Mouse (Mus musculus) heart, embryonic 15.5 days (tissue): ENCODE measurements at regions not wholly inside any gene's neighbourhood (a gene's known extent, or its start where the extent isn't known, plus 50 kb on each side); places are given as distances from the start of the nearest gene placed in this dataset.

ENCODE experiments used
- ATAC-seq: fragments of 200-750 bp; cut with Nextera tagmentation; replicated peaks from 2 replicates; pipeline ENCODE4 v1.8.0; 2017; ENCODE audit warnings: low read depth, moderate TSS enrichment; ENCODE audit not compliant: insufficient number of reproducible peaks, insufficient read depth, low FRiP score
- H3K27ac ChIP-seq: fragments of 300-500 bp; sonication (generic); 2 replicates; pipeline ENCODE4 v1.5.1; 2015; ENCODE audit warnings: mild to moderate bottlenecking, inconsistent platforms
- H3K27me3 ChIP-seq: fragments of 300-500 bp; sonication (generic); 2 replicates; pipeline ENCODE4 v1.6.1; 2015; ENCODE audit warnings: inconsistent platforms
- H3K36me3 ChIP-seq: fragments of 300-500 bp; sonication (generic); 2 replicates; pipeline ENCODE4 v1.6.1; 2015; ENCODE audit warnings: mild to moderate bottlenecking, inconsistent platforms
- H3K4me1 ChIP-seq: fragments of 300-500 bp; sonication (generic); replicated peaks from 2 replicates; pipeline ENCODE4 v1.6.1; 2015; ENCODE audit warnings: inconsistent platforms
- H3K4me2 ChIP-seq: fragments of 300-500 bp; sonication (generic); 2 replicates; pipeline ENCODE4 v1.6.1; 2015; ENCODE audit warnings: inconsistent platforms, mild to moderate bottlenecking, moderate library complexity
- H3K4me3 ChIP-seq: fragments of 300-500 bp; sonication (generic); 2 replicates; pipeline ENCODE4 v1.5.1; 2015; ENCODE audit warnings: mild to moderate bottlenecking, inconsistent platforms
- H3K9ac ChIP-seq: fragments of 300-500 bp; sonication (generic); 2 replicates; pipeline ENCODE4 v1.6.1; 2015; ENCODE audit warnings: mild to moderate bottlenecking, inconsistent platforms
- H3K9me3 ChIP-seq: fragments of 300-500 bp; sonication (generic); replicated peaks from 2 replicates; pipeline ENCODE4 v1.6.1; 2016; ENCODE audit warnings: inconsistent platforms
- WGBS: fragments of 180-500 bp; shearing (Covaris S2); methylation state at CpG from one replicate; pipeline ENCODE4 v1.1.7; 2015; ENCODE audit warnings: mixed read lengths; 5-methylcytosine and 5-hydroxymethylcytosine counted together

GRCm38 (mm10) chr14:86247686-86248085, 893.3 kb downstream of the Diaph3 start:
- no peak for ATAC-seq

GRCm38 (mm10) chr14:86246770-86247169, 894.3 kb downstream of the Diaph3 start:
- WGBS, result 90% methylated on average over 8 of the region's 8 CpGs
- H3K4me3 ChIP-seq, result no peak overlapping the region

More at GRCm38 (mm10) chr14:86247686-86248085, 893.3 kb downstream of the Diaph3 start:
- 84% methylated on average over 4 of the region's 4 CpGs for WGBS
- H3K27ac ChIP-seq, result no peak overlapping the region
- no peak overlapping the region for H3K4me2 ChIP-seq
- H3K4me1 ChIP-seq, result no peaks in the 10 kb centered on the region
- H3K36me3 ChIP-seq, result no peaks in the 10 kb centered on the region
- no peaks in the 10 kb centered on the region for H3K27me3 ChIP-seq
- H3K9ac ChIP-seq, result no peak overlapping the region
- H3K9me3 ChIP-seq, result no peaks in the 10 kb centered on the region
- no peak overlapping the region for H3K4me3 ChIP-seq

DNA sequence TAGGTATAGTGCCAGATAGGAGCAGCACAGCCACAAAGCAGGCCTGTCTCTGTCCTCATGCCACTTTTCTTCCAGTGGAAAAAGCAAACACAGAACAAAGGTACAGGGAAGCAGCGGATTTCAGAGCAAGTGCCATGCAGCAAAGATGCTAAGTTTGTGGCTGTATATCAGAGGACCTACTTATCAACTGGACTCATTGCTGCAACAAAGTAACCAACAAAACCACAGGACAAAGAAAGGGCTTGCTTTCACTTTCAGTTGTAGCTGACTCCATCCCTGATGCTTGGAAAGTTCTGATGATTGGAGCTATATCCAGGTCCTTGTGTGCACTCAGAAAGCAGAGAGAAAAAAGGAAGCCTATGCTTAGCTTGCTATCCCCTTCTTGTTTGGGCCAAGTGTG, 897.4 kb downstream of the Diaph3 start:
- no peaks in the 10 kb centered on the region for H3K27me3 ChIP-seq
- WGBS, result 82% methylated on average over 1 of the region's 1 CpGs
- no peaks in the 10 kb centered on the region for H3K9me3 ChIP-seq
- H3K9ac ChIP-seq, result no peak overlapping the region
- H3K27ac ChIP-seq, result no peak overlapping the region
- H3K4me1 ChIP-seq, result no peaks in the 10 kb centered on the region
- H3K36me3 ChIP-seq, result no peaks in the 10 kb centered on the region
- no peak overlapping the region for H3K4me3 ChIP-seq
- H3K4me2 ChIP-seq, result no peak overlapping the region
- no peak for ATAC-seq

More at GRCm38 (mm10) chr14:86246770-86247169, 894.3 kb downstream of the Diaph3 start:
- Histone ChIP-seq H3K9me3 (no peaks in the 10 kb centered on the region), H3K9ac (no peak overlapping the region), H3K27ac (no peak overlapping the region), H3K4me1 (no peaks in the 10 kb centered on the region), H3K27me3 (no peaks in the 10 kb centered on the region), H3K4me2 (no peak overlapping the region), H3K36me3 (no peaks in the 10 kb centered on the region)
- no peak for ATAC-seq

GRCm38 (mm10) chr14:86242836-86243235, 898.2 kb downstream of the Diaph3 start:
- 62% methylated on average over 1 of the region's 1 CpGs for WGBS

DNA sequence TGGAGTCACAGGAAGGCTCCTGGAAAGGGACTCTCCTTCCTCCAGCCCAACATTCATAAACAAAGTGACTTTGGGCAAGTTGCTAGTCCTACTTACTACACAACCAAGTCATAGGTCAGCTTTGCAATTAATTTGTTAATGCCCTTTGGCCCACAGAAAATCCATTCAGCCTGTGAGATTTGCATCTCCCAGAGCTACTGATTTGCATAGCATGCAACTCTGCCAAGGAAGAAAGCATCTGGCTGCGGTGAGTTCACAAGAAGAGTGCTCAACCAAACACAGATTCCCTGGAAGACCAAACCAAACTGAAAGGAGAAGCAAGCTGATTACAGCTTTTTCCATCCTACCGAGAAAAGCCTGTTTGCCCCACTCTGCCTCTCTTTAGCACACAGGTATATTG, 901.9 kb downstream of the Diaph3 start:
- 35% methylated on average over 2 of the region's 2 CpGs for WGBS
- Histone ChIP-seq H3K4me3 (no peak overlapping the region), H3K27ac (no peak overlapping the region), H3K36me3 (no peaks in the 10 kb centered on the region), H3K27me3 (no peaks in the 10 kb centered on the region), H3K4me2 (no peak overlapping the region), H3K9ac (no peak overlapping the region), H3K9me3 (no peaks in the 10 kb centered on the region), H3K4me1 (no peaks in the 10 kb centered on the region)
- no peak for ATAC-seq

More at GRCm38 (mm10) chr14:86242836-86243235, 898.2 kb downstream of the Diaph3 start:
- Histone ChIP-seq H3K4me1 (no peaks in the 10 kb centered on the region), H3K4me2 (no peak overlapping the region), H3K4me3 (no peak overlapping the region), H3K27me3 (no peaks in the 10 kb centered on the region), H3K27ac (no peak overlapping the region), H3K9me3 (no peaks in the 10 kb centered on the region), H3K36me3 (no peaks in the 10 kb centered on the region), H3K9ac (no peak overlapping the region)
- ATAC-seq, result no peak

GRCm38 (mm10) chr14:86233305-86233704, 907.7 kb downstream of the Diaph3 start:
- ATAC-seq, result no peak
- WGBS, result 86% methylated on average over 1 of the region's 1 CpGs
- H3K4me1 ChIP-seq, result no peaks in the 10 kb centered on the region
- H3K27ac ChIP-seq, result no peak overlapping the region
- H3K9ac ChIP-seq, result no peak overlapping the region
- no peaks in the 10 kb centered on the region for H3K27me3 ChIP-seq
- no peaks in the 10 kb centered on the region for H3K9me3 ChIP-seq
- no peaks in the 10 kb centered on the region for H3K36me3 ChIP-seq
- H3K4me3 ChIP-seq, result no peak overlapping the region
- no peak overlapping the region for H3K4me2 ChIP-seq

DNA sequence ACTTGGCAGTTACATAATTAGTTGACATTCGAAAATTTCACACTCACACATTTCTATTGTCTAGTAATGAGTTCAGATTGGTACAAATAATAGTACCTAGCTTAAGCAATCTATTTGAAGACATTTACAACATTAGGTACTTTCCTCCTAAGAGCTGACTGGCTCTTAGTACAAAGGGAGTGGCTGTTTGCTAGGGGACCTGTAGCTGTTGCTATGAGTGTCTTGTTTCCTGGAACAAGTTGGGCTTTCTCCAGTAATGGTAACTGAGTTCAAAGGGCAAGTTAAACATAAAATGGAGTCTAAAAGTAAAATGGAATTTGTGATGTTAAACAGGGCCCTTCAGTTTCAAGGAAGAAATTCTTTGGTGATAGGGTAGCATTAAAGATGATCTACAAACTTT, 910.4 kb downstream of the Diaph3 start:
- H3K9me3 ChIP-seq, result no peaks in the 10 kb centered on the region
- WGBS, result 50% methylated on average over 1 of the region's 1 CpGs
- H3K4me2 ChIP-seq, result no peak overlapping the region

GRCm38 (mm10) chr14:86229755-86230154, 911.3 kb downstream of the Diaph3 start:
- H3K4me3 ChIP-seq, result no peak overlapping the region
- WGBS, result 77% methylated on average over 2 of the region's 2 CpGs
- H3K4me1 ChIP-seq, result no peaks in the 10 kb centered on the region
- no peak overlapping the region for H3K27ac ChIP-seq
- H3K4me2 ChIP-seq, result no peak overlapping the region
- H3K27me3 ChIP-seq, result no peaks in the 10 kb centered on the region
- ATAC-seq, result no peak
- no peaks in the 10 kb centered on the region for H3K36me3 ChIP-seq
- no peak overlapping the region for H3K9ac ChIP-seq
- no peaks in the 10 kb centered on the region for H3K9me3 ChIP-seq

More for the DNA sequence above, 910.4 kb downstream of the Diaph3 start:
- H3K27ac ChIP-seq, result no peak overlapping the region
- H3K4me3 ChIP-seq, result no peak overlapping the region
- no peaks in the 10 kb centered on the region for H3K36me3 ChIP-seq
- no peaks in the 10 kb centered on the region for H3K4me1 ChIP-seq
- no peak overlapping the region for H3K9ac ChIP-seq
- H3K27me3 ChIP-seq, result no peaks in the 10 kb centered on the region
- no peak for ATAC-seq

DNA sequence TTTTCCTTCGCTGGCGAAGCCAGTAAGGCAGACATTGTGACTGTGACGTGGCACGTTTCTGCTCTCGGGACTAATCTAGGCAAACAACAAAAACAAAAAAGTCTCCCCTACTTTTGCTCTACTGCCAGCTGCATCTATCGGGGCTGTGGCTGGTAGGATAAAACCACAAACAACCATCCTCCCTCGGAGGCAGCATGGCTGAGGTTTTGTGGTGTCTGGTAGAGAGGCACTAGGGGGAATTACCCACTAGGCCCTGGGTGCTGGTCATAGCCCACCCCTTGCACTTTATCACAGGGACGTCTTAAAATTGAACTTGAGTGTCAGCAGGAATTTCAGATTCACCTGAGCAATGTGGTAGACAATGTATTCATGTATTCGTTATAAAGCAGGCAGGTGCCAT, 925.3 kb downstream of the Diaph3 start:
- H3K27me3 ChIP-seq, result no peaks in the 10 kb centered on the region
- 75% methylated on average over 9 of the region's 9 CpGs for WGBS
- no peak for ATAC-seq

DNA sequence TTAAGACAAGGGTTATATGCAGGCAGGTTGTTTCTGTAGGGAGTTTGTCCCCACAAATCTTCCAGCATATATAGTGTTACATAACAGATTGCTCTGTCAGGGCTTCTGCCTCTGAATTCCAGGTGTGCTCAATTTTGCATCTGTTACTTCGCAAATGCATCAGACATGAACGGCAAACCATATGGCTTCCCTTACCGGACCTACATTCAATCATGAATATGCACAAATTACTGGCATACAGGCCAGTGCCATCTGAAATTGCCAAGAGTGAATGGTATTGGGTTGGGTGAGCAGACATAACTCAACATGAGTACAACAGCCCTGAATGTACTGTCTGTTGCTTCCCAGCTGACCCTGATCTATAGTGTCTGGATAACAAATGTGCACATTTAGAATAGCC, 929.4 kb downstream of the Diaph3 start:
- ATAC-seq, result no peak
- no peaks in the 10 kb centered on the region for H3K4me1 ChIP-seq
- 91% methylated on average over 3 of the region's 3 CpGs for WGBS

More for the DNA sequence above, 925.3 kb downstream of the Diaph3 start:
- Histone ChIP-seq H3K36me3 (no peaks in the 10 kb centered on the region), H3K4me3 (no peak overlapping the region), H3K27ac (no peak overlapping the region), H3K9ac (no peak overlapping the region), H3K4me2 (no peak overlapping the region), H3K9me3 (no peaks in the 10 kb centered on the region), H3K4me1 (no peaks in the 10 kb centered on the region)

GRCm38 (mm10) chr14:86204582-86204981, 936.5 kb downstream of the Diaph3 start:
- no peaks in the 10 kb centered on the region for H3K9me3 ChIP-seq
- H3K27me3 ChIP-seq, result no peaks in the 10 kb centered on the region
- 67% methylated on average over 7 of the region's 7 CpGs for WGBS
- no peaks in the 10 kb centered on the region for H3K4me1 ChIP-seq
- no peaks in the 10 kb centered on the region for H3K36me3 ChIP-seq
- no peak overlapping the region for H3K4me2 ChIP-seq
- no peak overlapping the region for H3K27ac ChIP-seq
- ATAC-seq, result no peak
- H3K9ac ChIP-seq, result no peak overlapping the region
- H3K4me3 ChIP-seq, result no peak overlapping the region

More for the DNA sequence above, 929.4 kb downstream of the Diaph3 start:
- no peak overlapping the region for H3K9ac ChIP-seq
- no peaks in the 10 kb centered on the region for H3K27me3 ChIP-seq
- no peaks in the 10 kb centered on the region for H3K36me3 ChIP-seq
- H3K4me3 ChIP-seq, result no peak overlapping the region
- no peak overlapping the region for H3K4me2 ChIP-seq
- H3K27ac ChIP-seq, result no peak overlapping the region
- H3K9me3 ChIP-seq, result no peaks in the 10 kb centered on the region

DNA sequence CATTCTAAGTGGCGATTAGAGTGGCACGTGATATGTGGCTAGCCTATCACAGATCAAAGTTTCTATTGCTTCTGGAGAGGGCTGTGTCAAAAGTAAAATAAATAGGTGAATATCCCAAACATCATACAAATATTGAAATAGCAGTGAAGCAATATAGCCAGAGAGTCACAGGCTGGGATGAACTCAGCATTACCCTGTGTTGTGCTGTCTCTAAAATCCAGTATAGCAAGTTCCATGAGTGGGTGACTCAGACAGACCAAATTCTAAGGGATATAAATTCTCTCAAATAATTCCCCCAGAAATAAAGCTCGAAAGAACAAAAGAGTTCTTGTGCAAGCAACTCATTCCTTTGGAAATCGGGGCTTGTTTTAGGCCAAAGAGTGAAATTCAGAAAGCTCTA, 943.2 kb downstream of the Diaph3 start:
- 79% methylated on average over 4 of the region's 4 CpGs for WGBS
- Histone ChIP-seq H3K9ac (no peak overlapping the region), H3K27ac (no peak overlapping the region), H3K4me1 (no peaks in the 10 kb centered on the region), H3K9me3 (no peaks in the 10 kb centered on the region), H3K4me2 (no peak overlapping the region), H3K4me3 (no peak overlapping the region), H3K27me3 (no peaks in the 10 kb centered on the region), H3K36me3 (no peaks in the 10 kb centered on the region)
- no peak for ATAC-seq
